Mouse (Mus musculus) adrenal gland, adult 10 weeks (tissue): ENCODE results near the gene Pomc. TPM values are rescaled to one million over a fixed set of nuclear protein-coding genes. Genes with fewer than 3 reads are reported as not detected.

Source experiments
- polyA plus RNA-seq: library from polyadenylated mRNA; stranded (reverse); fragments of 350-450 nt; fragmentation: Illumina TruSeq; extraction: RNeasy Lipid Tissue Mini Kit (QIAGEN cat#74804); gene quantifications from one replicate; pipeline ENCODE4 v1.2.3, GENCODE M21; 2014; ENCODE audit warnings: low read depth, low replicate concordance

The Pomc gene
- not detected for polyA plus RNA-seq

DNA sequence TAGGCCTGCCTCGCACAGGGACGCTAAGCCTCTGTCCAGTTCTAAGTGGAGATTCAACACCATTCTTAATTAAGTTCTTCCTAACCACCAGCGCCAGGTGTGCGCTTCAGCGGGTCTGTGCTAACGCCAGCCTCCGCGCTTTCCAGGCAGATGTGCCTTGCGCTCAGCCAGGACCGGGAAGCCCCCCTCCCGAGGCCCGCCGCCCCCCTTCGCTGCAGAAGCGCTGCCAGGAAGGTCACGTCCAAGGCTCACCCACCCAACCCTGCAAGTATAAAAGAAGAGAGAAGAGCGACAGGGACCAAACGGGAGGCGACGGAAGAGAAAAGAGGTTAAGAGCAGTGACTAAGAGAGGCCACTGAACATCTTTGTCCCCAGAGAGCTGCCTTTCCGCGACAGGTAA, at the start of gene Pomc:
Gene Pomc, plus strand, starts transcription at position 301 of the 400 bp plus-strand sequence.

Other genes starting within 250 kb of the Pomc start
- 9.4 TPM for gene Dnmt3a, start 148.9 kb upstream of the Pomc start, polyA plus RNA-seq
- gene Efr3b, start 84.0 kb downstream of the Pomc start, polyA plus RNA-seq: 1.7 TPM
- gene Dnajc27, start 127.6 kb downstream of the Pomc start, polyA plus RNA-seq: 3.9 TPM
- gene Adcy3, start 178.2 kb downstream of the Pomc start, polyA plus RNA-seq: 8.6 TPM